Mouse (Mus musculus) C2C12 (cell line): ENCODE measurements around the gene Tef.

Experiments used
- CEBPB ChIP-seq: IDR thresholded peaks from one replicate; pipeline ENCODE4 v1.6.1; 2011; ENCODE audit warnings: low read depth, mild to moderate bottlenecking, control low read depth, moderate library complexity
- CTCF ChIP-seq: IDR thresholded peaks from one replicate; pipeline ENCODE4 v1.5.1; 2011; ENCODE audit not compliant: control insufficient read depth, insufficient read depth, insufficient read length
- FOSL1 ChIP-seq: IDR thresholded peaks from one replicate; pipeline ENCODE4 v1.8.0; 2011; ENCODE audit warnings: mild to moderate bottlenecking, low read length; ENCODE audit not compliant: poor library complexity, insufficient read depth, severe bottlenecking
- MAX ChIP-seq: IDR thresholded peaks from one replicate; pipeline ENCODE4 v1.6.1; 2011; ENCODE audit warnings: mild to moderate bottlenecking, control low read depth
- MYOD1 ChIP-seq: IDR thresholded peaks from one replicate; pipeline ENCODE4 v1.6.1; 2011; ENCODE audit warnings: low read depth; ENCODE audit not compliant: control insufficient read depth, insufficient read length
- MYOG ChIP-seq: IDR thresholded peaks from one replicate; pipeline ENCODE4 v1.6.1; 2011; ENCODE audit not compliant: control insufficient read depth, insufficient read length; ENCODE audit errors: extremely low read depth
- USF1 ChIP-seq: IDR thresholded peaks from one replicate; pipeline ENCODE4 v1.6.1; 2011; ENCODE audit warnings: low read depth, mild to moderate bottlenecking, control low read depth, moderate library complexity

GRCm38 (mm10) chr15:81869985-81870384 is 67.8 kb downstream of the Tef start:
- TF ChIP-seq CTCF (no peak), MYOD1 (no peak), MAX (no peak), CEBPB (no peak), FOSL1 (no peak), USF1 (no peak), MYOG (no peak)
